Mouse (Mus musculus) liver, adult 2 months (tissue): ENCODE measurements around the gene Tm9sf4.

Source experiments
- CTCF ChIP-seq: fragments of 200-500 bp; IDR thresholded peaks from 2 replicates; pipeline ENCODE4 v1.5.1; 2011; ENCODE audit warnings: low read depth, low read length, control low read depth
- POLR2A ChIP-seq: fragments of 200-500 bp; IDR thresholded peaks from 2 replicates; pipeline ENCODE4 v1.6.1; 2011; ENCODE audit warnings: low read length, control low read depth; ENCODE audit not compliant: insufficient read depth; ENCODE audit errors: extremely low read depth

GRCm38 (mm10) chr2:153160844-153161683, at the start of gene Tm9sf4:
- TF ChIP-seq CTCF (no peak), POLR2A (peak; percentile 56)
